Mouse (Mus musculus) forebrain, postnatal 0 days (tissue): Measurements from ENCODE around the gene BC052040. TPM values are rescaled to one million over a fixed set of nuclear protein-coding genes. Genes with fewer than 3 reads are reported as not detected.

Source experiments
- ATAC-seq: fragments of 200-750 bp; cut with Nextera tagmentation; 2 replicates; pipeline ENCODE4 v1.8.0; 2017; ENCODE audit warnings: mild to moderate bottlenecking, moderate library complexity
- DNase-seq: peaks from one replicate; pipeline ENCODE4 v3.0.0-alpha.2; 2015
- H3K27ac ChIP-seq: fragments of 300-500 bp; sonication (generic); 2 replicates; pipeline ENCODE4 v1.5.1; 2014; ENCODE audit warnings: low read depth, mild to moderate bottlenecking, antibody characterized with exemption, low read length, moderate library complexity, mixed read lengths
- H3K27me3 ChIP-seq: fragments of 300-500 bp; sonication (generic); 2 replicates; pipeline ENCODE4 v1.6.1; 2014; ENCODE audit warnings: mild to moderate bottlenecking, low read length, mixed read lengths; ENCODE audit not compliant: insufficient read depth
- H3K36me3 ChIP-seq: fragments of 300-500 bp; sonication (generic); 2 replicates; pipeline ENCODE4 v1.6.1; 2014; ENCODE audit warnings: mild to moderate bottlenecking, moderate library complexity; ENCODE audit not compliant: insufficient read depth
- H3K4me1 ChIP-seq: fragments of 300-500 bp; sonication (generic); 2 replicates; pipeline ENCODE4 v1.6.1; 2014; ENCODE audit warnings: antibody characterized with exemption; ENCODE audit not compliant: insufficient read depth
- H3K4me2 ChIP-seq: fragments of 300-500 bp; sonication (generic); 2 replicates; pipeline ENCODE4 v1.6.1; 2014; ENCODE audit warnings: low read depth, mild to moderate bottlenecking, moderate library complexity
- H3K4me3 ChIP-seq: fragments of 300-500 bp; sonication (generic); 2 replicates; pipeline ENCODE4 v1.5.1; 2014; ENCODE audit warnings: low read depth, low read length, mixed read lengths
- H3K9ac ChIP-seq: fragments of 300-500 bp; sonication (generic); 2 replicates; pipeline ENCODE4 v1.6.1; 2014; ENCODE audit warnings: mild to moderate bottlenecking
- H3K9me3 ChIP-seq: fragments of 300-500 bp; sonication (generic); 2 replicates; pipeline ENCODE4 v1.6.1; 2016; ENCODE audit warnings: low read length
- CTCF ChIP-seq: sonication (generic); IDR thresholded peaks from 2 replicates; pipeline ENCODE4 v1.5.1; 2016; ENCODE audit warnings: antibody characterized with exemption, control low read depth, low read depth
- WGBS: fragments of 180-500 bp; shearing (Covaris S2); extraction: QIAGEN DNeasy Blood & Tissue Kit; methylation state at CpG from one replicate; pipeline ENCODE4 v1.1.7; 2014; 5-methylcytosine and 5-hydroxymethylcytosine counted together
- polyA plus RNA-seq: library from polyadenylated mRNA; unstranded; fragments of >200 nt; fragmentation: Nextera tagmentation; extraction: Ambion mirVana; gene quantifications from 2 replicates; pipeline ENCODE4 v1.2.1, GENCODE M21; 2015
- total RNA-seq: library from RNA; depleted of rRNA; stranded (reverse); fragments of >200 nt; gene quantifications from 2 replicates; pipeline ENCODE4 v1.2.3, GENCODE M21; 2014

BC052040 gene
- total and polyA plus RNA-seq, 2 experiments from 2014 or later: 12.5 to 15.1 TPM

- ATAC-seq: peak; percentile 61; the same call in 1 of the 2 replicates
- Histone ChIP-seq H3K4me1 (no peaks in the 10 kb centered on the region; the same call in 1 of the 2 replicates), H3K27me3 (no peaks in the 10 kb centered on the region), H3K27ac (peak overlapping the region; percentile 3; the same call in 1 of the 2 replicates), H3K9me3 (no peaks in the 10 kb centered on the region), H3K4me3 (no peak overlapping the region), H3K4me2 (no peak overlapping the region), H3K36me3 (no peaks in the 10 kb centered on the region), H3K9ac (no peak overlapping the region)
- no peak for TF ChIP-seq CTCF
- peak; percentile 43 for DNase-seq
- 33% methylated on average over 6 of the region's 6 CpGs for WGBS
These were observed 79.0 kb downstream of the BC052040 start for GRCm38 (mm10) chr2:115660213-115661120.

- WGBS: 96% methylated on average over 2 of the region's 2 CpGs
- H3K36me3 ChIP-seq: no peaks in the 10 kb centered on the region
- DNase-seq (no peak), ATAC-seq (no peak)
- H3K4me1 ChIP-seq: no peaks in the 10 kb centered on the region
- H3K4me3 ChIP-seq: no peak overlapping the region
- no peaks in the 10 kb centered on the region for H3K9me3 ChIP-seq
- no peak overlapping the region for H3K9ac ChIP-seq
- H3K27me3 ChIP-seq: no peaks in the 10 kb centered on the region
- no peak overlapping the region for H3K4me2 ChIP-seq
- no peak overlapping the region for H3K27ac ChIP-seq
- TF ChIP-seq CTCF: no peak
These were observed 86.0 kb downstream of the BC052040 start for GRCm38 (mm10) chr2:115667516-115667915.

- no peak overlapping the region for H3K27ac ChIP-seq
- no peak overlapping the region for H3K4me3 ChIP-seq
- no peaks in the 10 kb centered on the region for H3K4me1 ChIP-seq
- H3K36me3 ChIP-seq: no peaks in the 10 kb centered on the region
- ATAC-seq (no peak), DNase-seq (no peak)
- no peak overlapping the region for H3K4me2 ChIP-seq
- H3K27me3 ChIP-seq: no peaks in the 10 kb centered on the region
- no peak for TF ChIP-seq CTCF
- no peak overlapping the region for H3K9ac ChIP-seq
- WGBS: 96% methylated on average over 7 of the region's 7 CpGs
- H3K9me3 ChIP-seq: no peaks in the 10 kb centered on the region
These were observed 91.6 kb downstream of the BC052040 start for GRCm38 (mm10) chr2:115673054-115673660.

GRCm38 (mm10) chr2:115678786-115679185, 97.3 kb downstream of the BC052040 start:
- Histone ChIP-seq H3K4me1 (no peaks in the 10 kb centered on the region), H3K27ac (no peak overlapping the region), H3K36me3 (no peaks in the 10 kb centered on the region), H3K4me2 (no peak overlapping the region), H3K9me3 (no peaks in the 10 kb centered on the region), H3K4me3 (no peak overlapping the region), H3K9ac (no peak overlapping the region), H3K27me3 (no peaks in the 10 kb centered on the region)
- WGBS: 72% methylated on average over 5 of the region's 5 CpGs
- DNase-seq: no peak
- ATAC-seq: no peak
- no peak for TF ChIP-seq CTCF

GRCm38 (mm10) chr2:115685250-115685649, 103.7 kb downstream of the BC052040 start:
- no peaks in the 10 kb centered on the region for H3K9me3 ChIP-seq
- H3K9ac ChIP-seq: no peak overlapping the region
- no peaks in the 10 kb centered on the region for H3K27me3 ChIP-seq
- H3K36me3 ChIP-seq: no peaks in the 10 kb centered on the region
- H3K27ac ChIP-seq: no peak overlapping the region
- no peaks in the 10 kb centered on the region for H3K4me1 ChIP-seq
- H3K4me3 ChIP-seq: no peak overlapping the region
- DNase-seq (no peak), ATAC-seq (no peak)
- WGBS: 80% methylated on average over 3 of the region's 3 CpGs
- TF ChIP-seq CTCF: no peak
- H3K4me2 ChIP-seq: no peak overlapping the region

GRCm38 (mm10) chr2:115687612-115688011, 106.1 kb downstream of the BC052040 start:
- WGBS: 87% methylated on average over 4 of the region's 4 CpGs
- no peaks in the 10 kb centered on the region for H3K9me3 ChIP-seq
- ATAC-seq: no peak
- H3K27me3 ChIP-seq: no peaks in the 10 kb centered on the region
- no peaks in the 10 kb centered on the region for H3K4me1 ChIP-seq
- no peak for DNase-seq
- TF ChIP-seq CTCF: no peak
- no peak overlapping the region for H3K4me2 ChIP-seq
- no peak overlapping the region for H3K4me3 ChIP-seq
- H3K9ac ChIP-seq: no peak overlapping the region
- no peak overlapping the region for H3K27ac ChIP-seq
- H3K36me3 ChIP-seq: no peaks in the 10 kb centered on the region

GRCm38 (mm10) chr2:115688282-115688681, 106.8 kb downstream of the BC052040 start:
- DNase-seq (peak; percentile 28), ATAC-seq (peak; percentile 85)
- 49% methylated on average over 6 of the region's 6 CpGs for WGBS
- no peak for TF ChIP-seq CTCF
- Histone ChIP-seq H3K27me3 (no peaks in the 10 kb centered on the region), H3K4me3 (no peak overlapping the region), H3K4me1 (no peaks in the 10 kb centered on the region), H3K9me3 (no peaks in the 10 kb centered on the region), H3K36me3 (no peaks in the 10 kb centered on the region), H3K9ac (no peak overlapping the region), H3K4me2 (no peak overlapping the region), H3K27ac (no peak overlapping the region)
